Mouse (Mus musculus): Measurements from ENCODE around the gene Gltpd2. TPM values are rescaled to one million over a fixed set of nuclear protein-coding genes. Genes with fewer than 3 reads are reported as not detected.

The Gltpd2 gene
- polyA plus RNA-seq (2014; fragmentation: Illumina TruSeq; extraction: RNeasy Lipid Tissue Mini Kit (QIAGEN cat#74804); ENCODE audit: low read depth, low replicate concordance): not detected

DNA sequence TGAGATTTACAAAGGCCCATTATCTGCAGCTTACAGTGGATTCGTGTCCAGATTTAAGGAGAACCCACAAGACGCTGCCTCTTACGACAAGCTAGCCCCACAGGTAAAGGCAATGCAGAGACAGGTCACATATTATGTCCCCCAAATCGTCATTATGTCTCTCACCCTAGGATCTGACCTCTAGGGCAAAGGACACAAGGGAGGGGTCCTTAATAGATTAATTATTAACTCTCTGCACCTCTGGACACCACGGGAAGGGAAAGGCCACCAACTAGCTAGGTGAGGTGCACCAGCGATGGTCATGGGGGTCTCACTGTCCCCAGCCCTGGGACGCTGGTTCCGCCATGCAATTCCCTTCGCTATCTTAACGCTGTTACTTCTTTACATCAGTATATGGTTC, at the start of gene Gltpd2:
TSS of gene Gltpd2 (plus strand) at position 274 of the 400 bp plus-strand sequence.

DNA sequence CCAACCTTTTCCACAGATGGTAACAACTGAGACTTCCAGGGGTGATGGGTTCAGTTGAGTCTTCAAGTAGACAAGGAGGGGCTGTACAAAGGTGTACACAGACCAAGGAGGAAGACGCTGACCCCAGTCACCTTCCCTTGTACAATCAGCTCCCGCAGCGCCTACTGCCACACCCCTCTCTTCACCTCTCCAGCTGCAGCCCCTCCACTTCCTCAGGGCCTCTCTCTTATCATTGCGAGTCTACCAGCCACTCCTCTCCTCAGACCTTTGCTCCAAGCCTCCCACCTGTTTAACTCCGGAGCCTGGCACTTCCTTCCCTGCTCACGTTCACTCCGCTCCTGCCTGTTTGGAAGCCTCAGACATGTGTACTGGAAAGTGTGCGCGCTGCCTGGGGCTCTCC, 14.0 kb upstream of the Gltpd2 start, which contains the start of gene Tm4sf5:
TSS of gene Tm4sf5 (plus strand) at position 275 of the 400 bp plus-strand sequence.

DNA sequence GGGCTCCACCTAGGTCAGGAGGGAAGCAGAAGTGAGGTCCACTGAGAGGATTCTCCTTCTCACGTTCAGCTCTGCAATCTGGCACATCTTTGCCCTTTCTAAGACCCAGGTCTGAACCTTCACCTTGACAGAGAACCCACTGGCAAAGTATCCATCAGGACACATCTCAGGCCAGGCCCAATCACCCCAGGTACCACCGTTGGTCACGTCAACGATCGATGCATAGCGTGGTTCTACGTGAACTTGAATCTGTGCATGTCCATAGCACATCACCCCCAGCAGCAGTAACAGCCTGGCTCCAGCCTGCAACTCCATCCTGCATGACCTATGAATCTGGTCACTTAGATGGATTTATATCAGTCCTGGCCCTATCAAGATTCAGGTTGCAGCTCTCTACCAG, 4.7 kb upstream of the Gltpd2 start, which contains the start of gene Vmo1:
TSS of gene Vmo1 (minus strand) at position 329 of the 400 bp plus-strand sequence.

DNA sequence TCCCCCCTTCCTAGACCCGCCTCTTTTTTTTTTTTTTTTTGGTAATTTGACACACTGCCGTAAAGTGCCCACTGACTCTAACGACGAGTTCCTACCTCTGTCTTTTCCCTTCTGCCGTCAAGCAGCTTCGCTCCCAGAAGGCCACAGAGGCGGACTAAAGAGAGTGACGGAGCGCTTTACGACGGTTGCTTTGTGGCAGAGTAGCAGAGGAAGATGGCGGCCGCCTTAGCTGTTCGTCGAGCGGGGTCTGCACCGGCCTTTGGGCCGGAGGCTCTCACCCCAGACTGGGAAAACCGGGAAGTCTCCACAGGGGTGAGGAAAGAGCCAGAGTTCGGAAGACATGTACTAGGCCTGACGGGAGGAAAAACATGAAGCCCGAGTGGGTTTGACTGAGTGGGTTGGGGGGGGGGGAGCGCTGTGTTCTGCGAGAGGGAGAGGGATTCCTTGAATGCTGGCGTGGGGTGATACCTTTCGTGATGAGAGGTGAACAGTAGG, 6.2 kb downstream of the Gltpd2 start, which contains the start of gene Psmb6:
TSS of gene Psmb6 (plus strand) at position 184 of the 495 bp plus-strand sequence.

DNA sequence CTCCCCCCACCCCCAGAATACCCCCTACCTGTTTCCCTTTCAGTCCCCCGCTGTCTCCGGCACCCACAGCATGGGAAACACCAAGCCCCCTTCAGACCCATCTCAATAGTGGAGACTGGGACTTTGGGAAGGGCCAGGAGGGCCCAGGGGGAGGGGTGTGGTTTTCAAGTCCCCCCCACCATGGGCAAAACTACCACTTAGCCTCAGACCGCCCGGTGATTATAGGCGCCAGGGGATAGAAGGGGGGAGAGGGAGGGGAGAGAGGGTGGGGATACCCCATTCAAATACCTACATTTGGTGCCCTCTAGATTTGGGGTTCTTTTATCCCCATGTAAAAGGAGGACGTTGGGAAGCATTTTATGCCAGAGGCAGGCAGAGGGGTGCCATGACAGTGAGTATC, 13.8 kb downstream of the Gltpd2 start, which contains the start of gene Gm40193:
TSS of gene Gm40193 (minus strand) at position 101 of the 400 bp plus-strand sequence.

DNA sequence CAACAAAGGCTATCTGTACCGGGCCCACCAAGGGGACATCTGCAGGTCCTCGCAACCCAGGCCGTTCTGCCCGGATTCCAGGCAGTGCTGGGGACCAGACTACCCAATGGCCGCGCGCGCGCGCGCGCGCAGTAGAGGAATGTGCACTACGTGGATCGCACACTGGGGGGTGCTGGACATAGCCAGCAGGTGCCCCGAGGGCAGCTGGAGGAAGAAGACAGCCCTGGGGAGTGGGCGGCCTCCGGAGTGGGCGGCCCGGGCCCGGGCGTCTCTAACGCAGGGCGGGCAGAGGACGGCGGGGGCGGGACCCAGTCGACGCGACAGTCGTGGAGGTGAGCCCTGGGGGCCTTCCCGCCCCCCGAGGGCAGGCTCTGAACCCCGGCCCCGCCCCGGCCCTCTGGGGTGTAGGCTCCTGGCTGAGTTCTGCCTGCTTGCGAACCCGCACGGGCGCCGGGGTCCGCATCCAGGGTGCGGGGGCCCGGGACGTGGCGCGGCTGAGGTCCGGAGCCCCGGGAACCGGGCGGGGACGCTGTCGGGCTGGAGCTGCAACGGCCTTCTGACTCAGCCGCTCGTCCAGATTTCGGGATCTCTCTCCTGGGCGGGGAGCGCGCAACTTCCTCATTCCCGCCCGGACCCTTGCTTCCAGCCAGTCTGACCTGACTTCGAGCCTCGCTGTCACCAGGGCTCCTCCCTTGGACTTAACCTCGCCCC, 21.0 kb downstream of the Gltpd2 start, which contains the start of gene Pld2:
TSS of gene Pld2 (plus strand) at position 188 of the 711 bp plus-strand sequence.

DNA sequence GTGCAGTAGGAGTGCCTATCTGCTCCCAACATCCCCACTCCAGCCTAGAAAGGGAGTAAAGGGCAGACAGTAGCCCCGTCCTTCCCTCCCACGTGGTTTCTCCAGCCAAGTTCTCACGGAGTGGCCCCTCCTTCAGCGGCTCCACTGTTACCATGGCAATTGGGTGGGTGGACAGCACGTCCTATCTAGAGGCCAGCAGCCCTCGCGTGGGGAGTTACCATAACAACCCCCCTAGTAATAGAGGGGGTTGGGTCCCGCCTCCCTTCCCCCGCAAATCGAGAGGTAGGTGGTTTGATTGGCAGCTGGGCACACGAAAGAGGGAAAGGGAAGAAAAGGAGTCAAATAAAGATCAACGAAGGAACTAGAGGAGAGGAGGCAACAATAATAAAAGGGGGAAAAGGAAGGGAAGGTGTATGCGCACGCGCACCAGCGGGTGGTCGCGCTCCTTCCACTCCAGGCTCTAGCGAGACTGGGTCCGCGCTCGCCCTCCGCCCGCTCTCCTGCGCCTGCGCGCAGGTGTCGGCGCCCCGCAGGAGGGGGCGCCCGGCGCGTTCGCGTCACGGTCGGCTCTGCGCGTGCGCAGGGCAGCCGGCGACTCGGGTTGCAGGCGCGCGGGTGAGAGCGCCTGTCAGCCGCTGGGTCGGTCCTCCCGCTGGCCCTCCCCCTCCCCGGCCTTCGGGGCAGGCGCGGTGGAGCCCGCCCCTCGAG, 43.4 kb downstream of the Gltpd2 start, which contains the start of gene Mink1:
TSS of gene Mink1 (plus strand) at position 595 of the 708 bp plus-strand sequence.

Other genes with a start within 250 kb of the Gltpd2 start
- not detected for gene Alox12e, start 196.6 kb upstream of the Gltpd2 start, polyA plus RNA-seq (2014; fragmentation: Illumina TruSeq; extraction: RNeasy Lipid Tissue Mini Kit (QIAGEN cat#74804); ENCODE audit: low read depth, low replicate concordance)
- gene Alox15, start 167.2 kb upstream of the Gltpd2 start, polyA plus RNA-seq (2014; fragmentation: Illumina TruSeq; extraction: RNeasy Lipid Tissue Mini Kit (QIAGEN cat#74804); ENCODE audit: low read depth, low replicate concordance): 0.41 TPM
- gene Pelp1, start 109.2 kb upstream of the Gltpd2 start, polyA plus RNA-seq (2014; fragmentation: Illumina TruSeq; extraction: RNeasy Lipid Tissue Mini Kit (QIAGEN cat#74804); ENCODE audit: low read depth, low replicate concordance): 11.9 TPM
- gene Arrb2, start 86.6 kb upstream of the Gltpd2 start, polyA plus RNA-seq (2014; fragmentation: Illumina TruSeq; extraction: RNeasy Lipid Tissue Mini Kit (QIAGEN cat#74804); ENCODE audit: low read depth, low replicate concordance): 0.35 TPM
- 4.8 TPM for gene Med11, start 67.3 kb upstream of the Gltpd2 start, polyA plus RNA-seq (2014; fragmentation: Illumina TruSeq; extraction: RNeasy Lipid Tissue Mini Kit (QIAGEN cat#74804); ENCODE audit: low read depth, low replicate concordance)
- gene Zmynd15, start 59.8 kb upstream of the Gltpd2 start, polyA plus RNA-seq (2014; fragmentation: Illumina TruSeq; extraction: RNeasy Lipid Tissue Mini Kit (QIAGEN cat#74804); ENCODE audit: low read depth, low replicate concordance): 18.1 TPM
- gene Cxcl16, start 59.2 kb upstream of the Gltpd2 start, polyA plus RNA-seq (2014; fragmentation: Illumina TruSeq; extraction: RNeasy Lipid Tissue Mini Kit (QIAGEN cat#74804); ENCODE audit: low read depth, low replicate concordance): 2.3 TPM
- gene Tm4sf5, start 14.0 kb upstream of the Gltpd2 start, polyA plus RNA-seq (2014; fragmentation: Illumina TruSeq; extraction: RNeasy Lipid Tissue Mini Kit (QIAGEN cat#74804); ENCODE audit: low read depth, low replicate concordance): 0.35 TPM
- gene Vmo1, start 4.6 kb upstream of the Gltpd2 start, polyA plus RNA-seq (2014; fragmentation: Illumina TruSeq; extraction: RNeasy Lipid Tissue Mini Kit (QIAGEN cat#74804); ENCODE audit: low read depth, low replicate concordance): not detected
- 20.1 TPM for gene Psmb6, start 6.2 kb downstream of the Gltpd2 start, polyA plus RNA-seq (2014; fragmentation: Illumina TruSeq; extraction: RNeasy Lipid Tissue Mini Kit (QIAGEN cat#74804); ENCODE audit: low read depth, low replicate concordance)
- gene Gm40193, start 13.7 kb downstream of the Gltpd2 start, polyA plus RNA-seq (2014; fragmentation: Illumina TruSeq; extraction: RNeasy Lipid Tissue Mini Kit (QIAGEN cat#74804); ENCODE audit: low read depth, low replicate concordance): not detected
- 0.11 TPM for gene Pld2, start 20.9 kb downstream of the Gltpd2 start, polyA plus RNA-seq (2014; fragmentation: Illumina TruSeq; extraction: RNeasy Lipid Tissue Mini Kit (QIAGEN cat#74804); ENCODE audit: low read depth, low replicate concordance)
- gene Mink1, start 43.7 kb downstream of the Gltpd2 start, polyA plus RNA-seq (2014; fragmentation: Illumina TruSeq; extraction: RNeasy Lipid Tissue Mini Kit (QIAGEN cat#74804); ENCODE audit: low read depth, low replicate concordance): 1.7 TPM
- 5.3 TPM for gene 4930544D05Rik, start 96.7 kb downstream of the Gltpd2 start, polyA plus RNA-seq (2014; fragmentation: Illumina TruSeq; extraction: RNeasy Lipid Tissue Mini Kit (QIAGEN cat#74804); ENCODE audit: low read depth, low replicate concordance)
- gene Chrne, start 100.0 kb downstream of the Gltpd2 start, polyA plus RNA-seq (2014; fragmentation: Illumina TruSeq; extraction: RNeasy Lipid Tissue Mini Kit (QIAGEN cat#74804); ENCODE audit: low read depth, low replicate concordance): 5.3 TPM
- not detected for gene Gp1ba, start 119.9 kb downstream of the Gltpd2 start, polyA plus RNA-seq (2014; fragmentation: Illumina TruSeq; extraction: RNeasy Lipid Tissue Mini Kit (QIAGEN cat#74804); ENCODE audit: low read depth, low replicate concordance)
- 35.2 TPM for gene Rnf167, start 128.0 kb downstream of the Gltpd2 start, polyA plus RNA-seq (2014; fragmentation: Illumina TruSeq; extraction: RNeasy Lipid Tissue Mini Kit (QIAGEN cat#74804); ENCODE audit: low read depth, low replicate concordance)
- 6.2 TPM for gene Slc25a11, start 128.3 kb downstream of the Gltpd2 start, polyA plus RNA-seq (2014; fragmentation: Illumina TruSeq; extraction: RNeasy Lipid Tissue Mini Kit (QIAGEN cat#74804); ENCODE audit: low read depth, low replicate concordance)
- 33.1 TPM for gene Pfn1, start 135.4 kb downstream of the Gltpd2 start, polyA plus RNA-seq (2014; fragmentation: Illumina TruSeq; extraction: RNeasy Lipid Tissue Mini Kit (QIAGEN cat#74804); ENCODE audit: low read depth, low replicate concordance)
- gene Eno3, start 138.0 kb downstream of the Gltpd2 start, polyA plus RNA-seq (2014; fragmentation: Illumina TruSeq; extraction: RNeasy Lipid Tissue Mini Kit (QIAGEN cat#74804); ENCODE audit: low read depth, low replicate concordance): 12.7 TPM
- 22.5 TPM for gene Spag7, start 150.2 kb downstream of the Gltpd2 start, polyA plus RNA-seq (2014; fragmentation: Illumina TruSeq; extraction: RNeasy Lipid Tissue Mini Kit (QIAGEN cat#74804); ENCODE audit: low read depth, low replicate concordance)
- 0.31 TPM for gene Camta2, start 168.9 kb downstream of the Gltpd2 start, polyA plus RNA-seq (2014; fragmentation: Illumina TruSeq; extraction: RNeasy Lipid Tissue Mini Kit (QIAGEN cat#74804); ENCODE audit: low read depth, low replicate concordance)
- 10.2 TPM for gene Inca1, start 181.0 kb downstream of the Gltpd2 start, polyA plus RNA-seq (2014; fragmentation: Illumina TruSeq; extraction: RNeasy Lipid Tissue Mini Kit (QIAGEN cat#74804); ENCODE audit: low read depth, low replicate concordance)
- 1.5 TPM for gene Kif1c, start 181.4 kb downstream of the Gltpd2 start, polyA plus RNA-seq (2014; fragmentation: Illumina TruSeq; extraction: RNeasy Lipid Tissue Mini Kit (QIAGEN cat#74804); ENCODE audit: low read depth, low replicate concordance)
- 2.9 TPM for gene Zfp3, start 245.0 kb downstream of the Gltpd2 start, polyA plus RNA-seq (2014; fragmentation: Illumina TruSeq; extraction: RNeasy Lipid Tissue Mini Kit (QIAGEN cat#74804); ENCODE audit: low read depth, low replicate concordance)

All from testis, adult 10 weeks (tissue).